Mouse (Mus musculus): ENCODE data around the gene Dscam. TPM values are rescaled to one million over a fixed set of nuclear protein-coding genes. Genes with fewer than 3 reads are reported as not detected.
A peak's percentile ranks its signal among the peaks of the same experiment; 100 is the strongest.

The Dscam gene
- polyA plus RNA-seq, 1 experiment from 2014 or later = 0.81 TPM

- no peak overlapping the region for H3K4me2 ChIP-seq (ENCODE audit: low read depth, low read length)
- H3K4me3 ChIP-seq (ENCODE audit: low read depth, low read length) = no peak overlapping the region
- 87% methylated on average over 6 of the region's 6 CpGs for WGBS
- no peaks in the 10 kb centered on the region for H3K4me1 ChIP-seq (ENCODE audit: control insufficient read depth, insufficient read depth, low read length)
- H3K27me3 ChIP-seq (ENCODE audit: control insufficient read depth, insufficient read depth, low read length) = no peaks in the 10 kb centered on the region
- ATAC-seq (replicated peaks; ENCODE audit: insufficient number of reproducible peaks, low FRiP score, low TSS enrichment, low read depth) (no peak), DNase-seq (ENCODE audit: low spot score) (no peak)
- no peak overlapping the region for H3K27ac ChIP-seq (replicated peaks; ENCODE audit: low read depth, low read length)
- no peaks in the 10 kb centered on the region for H3K36me3 ChIP-seq (replicated peaks; ENCODE audit: control insufficient read depth, insufficient read depth, low read depth, low read length)
- H3K9me3 ChIP-seq (replicated peaks; ENCODE audit: control insufficient read depth, low read length) = no peaks in the 10 kb centered on the region
- no peak overlapping the region for H3K9ac ChIP-seq (replicated peaks; ENCODE audit: low read length)
Observed at GRCm38 (mm10) chr16:96848916-96849315, 321.6 kb downstream of the Dscam start.

- Histone ChIP-seq H3K4me3 (ENCODE audit: low read depth, low read length) (no peak overlapping the region), H3K4me1 (ENCODE audit: control insufficient read depth, insufficient read depth, low read length) (no peaks in the 10 kb centered on the region), H3K9ac (replicated peaks; ENCODE audit: low read length) (no peak overlapping the region), H3K36me3 (replicated peaks; ENCODE audit: control insufficient read depth, insufficient read depth, low read depth, low read length) (no peaks in the 10 kb centered on the region), H3K9me3 (replicated peaks; ENCODE audit: control insufficient read depth, low read length) (no peaks in the 10 kb centered on the region), H3K27ac (replicated peaks; ENCODE audit: low read depth, low read length) (no peak overlapping the region), H3K4me2 (ENCODE audit: low read depth, low read length) (no peak overlapping the region), H3K27me3 (ENCODE audit: control insufficient read depth, insufficient read depth, low read length) (no peaks in the 10 kb centered on the region)
- DNase-seq (ENCODE audit: low spot score) (no peak), ATAC-seq (replicated peaks; ENCODE audit: insufficient number of reproducible peaks, low FRiP score, low TSS enrichment, low read depth) (no peak)
- WGBS = 48% methylated on average over 1 of the region's 1 CpGs
Observed at GRCm38 (mm10) chr16:96846585-96846984, 324.0 kb downstream of the Dscam start.

- Histone ChIP-seq H3K27me3 (ENCODE audit: control insufficient read depth, insufficient read depth, low read length) (no peaks in the 10 kb centered on the region), H3K4me2 (ENCODE audit: low read depth, low read length) (no peak overlapping the region), H3K36me3 (replicated peaks; ENCODE audit: control insufficient read depth, insufficient read depth, low read depth, low read length) (no peaks in the 10 kb centered on the region), H3K4me1 (ENCODE audit: control insufficient read depth, insufficient read depth, low read length) (no peaks in the 10 kb centered on the region), H3K4me3 (ENCODE audit: low read depth, low read length) (no peak overlapping the region), H3K27ac (replicated peaks; ENCODE audit: low read depth, low read length) (no peak overlapping the region), H3K9me3 (replicated peaks; ENCODE audit: control insufficient read depth, low read length) (no peaks in the 10 kb centered on the region), H3K9ac (replicated peaks; ENCODE audit: low read length) (no peak overlapping the region)
- WGBS = 55% methylated on average over 3 of the region's 3 CpGs
- ATAC-seq (replicated peaks; ENCODE audit: insufficient number of reproducible peaks, low FRiP score, low TSS enrichment, low read depth) (0 out of 2 replicates have a peak, but pooled peaks have one; percentile 62), DNase-seq (ENCODE audit: low spot score) (peak; percentile 5)
Observed at GRCm38 (mm10) chr16:96846113-96846512, 324.4 kb downstream of the Dscam start.

- DNase-seq (ENCODE audit: low spot score) (no peak), ATAC-seq (replicated peaks; ENCODE audit: insufficient number of reproducible peaks, low FRiP score, low TSS enrichment, low read depth) (no peak)
- no peak overlapping the region for H3K27ac ChIP-seq (replicated peaks; ENCODE audit: low read depth, low read length)
- H3K4me2 ChIP-seq (ENCODE audit: low read depth, low read length) = no peak overlapping the region
- 61% methylated on average over 3 of the region's 3 CpGs for WGBS
- no peaks in the 10 kb centered on the region for H3K4me1 ChIP-seq (ENCODE audit: control insufficient read depth, insufficient read depth, low read length)
- H3K27me3 ChIP-seq (ENCODE audit: control insufficient read depth, insufficient read depth, low read length) = no peaks in the 10 kb centered on the region
- H3K4me3 ChIP-seq (ENCODE audit: low read depth, low read length) = no peak overlapping the region
- H3K9ac ChIP-seq (replicated peaks; ENCODE audit: low read length) = no peak overlapping the region
- H3K36me3 ChIP-seq (replicated peaks; ENCODE audit: control insufficient read depth, insufficient read depth, low read depth, low read length) = no peaks in the 10 kb centered on the region
- H3K9me3 ChIP-seq (replicated peaks; ENCODE audit: control insufficient read depth, low read length) = no peaks in the 10 kb centered on the region
Observed at GRCm38 (mm10) chr16:96845475-96846098, 325.0 kb downstream of the Dscam start.

GRCm38 (mm10) chr16:96843691-96844400, 326.7 kb downstream of the Dscam start:
- WGBS = 71% methylated on average over 9 of the region's 9 CpGs
- no peak for DNase-seq (ENCODE audit: low spot score)
- Histone ChIP-seq H3K27me3 (ENCODE audit: control insufficient read depth, insufficient read depth, low read length) (no peaks in the 10 kb centered on the region), H3K4me3 (ENCODE audit: low read depth, low read length) (no peak overlapping the region), H3K9me3 (replicated peaks; ENCODE audit: control insufficient read depth, low read length) (no peaks in the 10 kb centered on the region), H3K4me2 (ENCODE audit: low read depth, low read length) (no peak overlapping the region), H3K4me1 (ENCODE audit: control insufficient read depth, insufficient read depth, low read length) (no peaks in the 10 kb centered on the region), H3K9ac (replicated peaks; ENCODE audit: low read length) (no peak overlapping the region), H3K27ac (replicated peaks; ENCODE audit: low read depth, low read length) (no peak overlapping the region), H3K36me3 (replicated peaks; ENCODE audit: control insufficient read depth, insufficient read depth, low read depth, low read length) (no peaks in the 10 kb centered on the region)
- no peak for ATAC-seq (replicated peaks; ENCODE audit: insufficient number of reproducible peaks, low FRiP score, low TSS enrichment, low read depth)

GRCm38 (mm10) chr16:96842829-96843360, 327.7 kb downstream of the Dscam start:
- Histone ChIP-seq H3K9me3 (replicated peaks; ENCODE audit: control insufficient read depth, low read length) (no peaks in the 10 kb centered on the region), H3K9ac (replicated peaks; ENCODE audit: low read length) (no peak overlapping the region), H3K27me3 (ENCODE audit: control insufficient read depth, insufficient read depth, low read length) (no peaks in the 10 kb centered on the region), H3K4me1 (ENCODE audit: control insufficient read depth, insufficient read depth, low read length) (no peaks in the 10 kb centered on the region), H3K36me3 (replicated peaks; ENCODE audit: control insufficient read depth, insufficient read depth, low read depth, low read length) (no peaks in the 10 kb centered on the region), H3K4me2 (ENCODE audit: low read depth, low read length) (no peak overlapping the region), H3K27ac (replicated peaks; ENCODE audit: low read depth, low read length) (no peak overlapping the region), H3K4me3 (ENCODE audit: low read depth, low read length) (no peak overlapping the region)
- 92% methylated on average over 3 of the region's 3 CpGs for WGBS
- DNase-seq (ENCODE audit: low spot score) = no peak
- ATAC-seq (replicated peaks; ENCODE audit: insufficient number of reproducible peaks, low FRiP score, low TSS enrichment, low read depth) = no peak

- DNase-seq (ENCODE audit: low spot score) = peak; percentile 91
Observed at GRCm38 (mm10) chr16:96819649-96820048, 350.9 kb downstream of the Dscam start.

GRCm38 (mm10) chr16:96806298-96806697, 364.3 kb downstream of the Dscam start:
- no peaks in the 10 kb centered on the region for H3K4me1 ChIP-seq (ENCODE audit: control insufficient read depth, insufficient read depth, low read length)
- no peak overlapping the region for H3K4me3 ChIP-seq (ENCODE audit: low read depth, low read length)
- ATAC-seq (replicated peaks; ENCODE audit: insufficient number of reproducible peaks, low FRiP score, low TSS enrichment, low read depth) (no peak), DNase-seq (ENCODE audit: low spot score) (no peak)
- H3K4me2 ChIP-seq (ENCODE audit: low read depth, low read length) = no peak overlapping the region
- H3K9ac ChIP-seq (replicated peaks; ENCODE audit: low read length) = no peak overlapping the region
- H3K36me3 ChIP-seq (replicated peaks; ENCODE audit: control insufficient read depth, insufficient read depth, low read depth, low read length) = no peaks in the 10 kb centered on the region
- H3K27ac ChIP-seq (replicated peaks; ENCODE audit: low read depth, low read length) = no peak overlapping the region
- 90% methylated on average over 1 of the region's 1 CpGs for WGBS
- no peaks in the 10 kb centered on the region for H3K27me3 ChIP-seq (ENCODE audit: control insufficient read depth, insufficient read depth, low read length)
- H3K9me3 ChIP-seq (replicated peaks; ENCODE audit: control insufficient read depth, low read length) = no peaks in the 10 kb centered on the region

More at GRCm38 (mm10) chr16:96819649-96820048, 350.9 kb downstream of the Dscam start:
- Histone ChIP-seq H3K27ac (replicated peaks; ENCODE audit: low read depth, low read length) (no peak overlapping the region), H3K4me2 (ENCODE audit: low read depth, low read length) (no peak overlapping the region), H3K4me1 (ENCODE audit: control insufficient read depth, insufficient read depth, low read length) (no peaks in the 10 kb centered on the region), H3K27me3 (ENCODE audit: control insufficient read depth, insufficient read depth, low read length) (no peaks in the 10 kb centered on the region), H3K4me3 (ENCODE audit: low read depth, low read length) (no peak overlapping the region), H3K36me3 (replicated peaks; ENCODE audit: control insufficient read depth, insufficient read depth, low read depth, low read length) (no peaks in the 10 kb centered on the region), H3K9ac (replicated peaks; ENCODE audit: low read length) (no peak overlapping the region), H3K9me3 (replicated peaks; ENCODE audit: control insufficient read depth, low read length) (no peaks in the 10 kb centered on the region)
- 29% methylated on average over 15 of the region's 16 CpGs for WGBS
- peak; percentile 70 for ATAC-seq (replicated peaks; ENCODE audit: insufficient number of reproducible peaks, low FRiP score, low TSS enrichment, low read depth)
